Mouse (Mus musculus): ENCODE results near the gene Fli1.

DNA sequence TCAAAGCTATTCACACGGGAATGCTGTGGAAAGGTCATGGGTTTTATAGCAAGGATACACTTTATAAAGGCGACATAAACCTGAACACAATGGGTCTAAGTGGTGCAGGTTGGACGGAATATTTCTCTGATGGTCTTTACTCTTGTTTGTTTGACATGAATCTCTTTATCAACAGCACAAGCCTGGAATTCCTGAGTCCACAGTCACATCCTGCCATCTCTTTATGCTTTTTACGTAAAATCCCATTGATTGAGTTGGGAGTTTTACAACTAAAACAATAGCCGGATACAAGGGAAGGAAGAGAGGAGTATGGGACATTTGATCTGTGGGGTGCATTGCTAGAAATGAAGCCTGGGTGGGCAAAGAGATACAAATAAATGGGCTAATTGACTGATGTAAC lies 16.9 kb downstream of the Fli1 start:
- no peak for TF ChIP-seq CTCF (IDR thresholded peaks at IDR 0.05; ENCODE audit: low read depth, low read length)
- no peak for TF ChIP-seq POLR2A (IDR thresholded peaks at IDR 0.05; ENCODE audit: borderline replicate concordance, low read depth, low read length)
